Mouse (Mus musculus) limb, embryonic 14.5 days (tissue): ENCODE results near the gene Cxcr1. TPM values are rescaled to one million over a fixed set of nuclear protein-coding genes. Genes with fewer than 3 reads are reported as not detected.

Source experiments
- ATAC-seq: fragments of 200-750 bp; cut with Nextera tagmentation; 2 replicates; pipeline ENCODE4 v1.8.0; 2017; ENCODE audit warnings: low read depth, moderate number of reproducible peaks, moderate TSS enrichment; ENCODE audit not compliant: low FRiP score
- DNase-seq: peaks from one replicate; pipeline ENCODE4 v3.0.0-alpha.2; 2015; ENCODE audit warnings: low spot score
- H3K27ac ChIP-seq: fragments of 300-500 bp; sonication (generic); replicated peaks from 2 replicates; pipeline ENCODE4 v1.5.1; 2014; ENCODE audit warnings: low read depth, mild to moderate bottlenecking, low read length, moderate library complexity, mixed read lengths
- H3K27me3 ChIP-seq: fragments of 300-500 bp; sonication (generic); 2 replicates; pipeline ENCODE4 v1.6.1; 2014; ENCODE audit warnings: low read length, mixed read lengths; ENCODE audit not compliant: control insufficient read depth, insufficient read depth
- H3K36me3 ChIP-seq: fragments of 300-500 bp; sonication (generic); 2 replicates; pipeline ENCODE4 v1.6.1; 2014; ENCODE audit warnings: mild to moderate bottlenecking, low read length, moderate library complexity, mixed read lengths; ENCODE audit not compliant: control insufficient read depth, insufficient read depth
- H3K4me1 ChIP-seq: fragments of 300-500 bp; sonication (generic); 2 replicates; pipeline ENCODE4 v1.6.1; 2014; ENCODE audit warnings: antibody characterized with exemption, low read length, mixed read lengths; ENCODE audit not compliant: control insufficient read depth, insufficient read depth
- H3K4me2 ChIP-seq: fragments of 300-500 bp; sonication (generic); replicated peaks from 2 replicates; pipeline ENCODE4 v1.6.1; 2014; ENCODE audit warnings: low read depth, mild to moderate bottlenecking, low read length, moderate library complexity; ENCODE audit not compliant: severe bottlenecking
- H3K4me3 ChIP-seq: fragments of 300-500 bp; sonication (generic); replicated peaks from 2 replicates; pipeline ENCODE4 v1.5.1; 2014; ENCODE audit warnings: low read length
- H3K9ac ChIP-seq: fragments of 300-500 bp; sonication (generic); 2 replicates; pipeline ENCODE4 v1.6.1; 2014; ENCODE audit warnings: mild to moderate bottlenecking, low read depth, low read length, moderate library complexity; ENCODE audit not compliant: severe bottlenecking
- H3K9me3 ChIP-seq: fragments of 300-500 bp; sonication (generic); 2 replicates; pipeline ENCODE4 v1.6.1; 2016; ENCODE audit warnings: low read length; ENCODE audit not compliant: control insufficient read depth
- POLR2A ChIP-seq: fragments of 200-500 bp; IDR thresholded peaks from 2 replicates; pipeline ENCODE4 v1.8.0; 2012; ENCODE audit warnings: inconsistent platforms, mild to moderate bottlenecking, moderate library complexity, borderline replicate concordance; ENCODE audit not compliant: insufficient read depth, insufficient read length; ENCODE audit errors: extremely low read depth
- WGBS: fragments of 180-500 bp; shearing (Covaris S2); extraction: QIAGEN DNeasy Blood & Tissue Kit; methylation state at CpG from one replicate; pipeline ENCODE4 v1.1.7; 2014; 5-methylcytosine and 5-hydroxymethylcytosine counted together
- polyA plus RNA-seq, 2 experiments: library from polyadenylated mRNA; depleted of rRNA in 1 of 2; stranded (reverse) in 1 of 2; unstranded in 1 of 2; fragments of >200 nt; fragmentation: Nextera tagmentation in 1 of 2; extraction: Ambion mirVana in 1 of 2; gene quantifications; 2 replicates each; pipeline versions ENCODE4 v1.2.1 to v1.2.3; 2012 to 2014

The Cxcr1 gene
- polyA plus RNA-seq, 2 experiments: not detected

DNA sequence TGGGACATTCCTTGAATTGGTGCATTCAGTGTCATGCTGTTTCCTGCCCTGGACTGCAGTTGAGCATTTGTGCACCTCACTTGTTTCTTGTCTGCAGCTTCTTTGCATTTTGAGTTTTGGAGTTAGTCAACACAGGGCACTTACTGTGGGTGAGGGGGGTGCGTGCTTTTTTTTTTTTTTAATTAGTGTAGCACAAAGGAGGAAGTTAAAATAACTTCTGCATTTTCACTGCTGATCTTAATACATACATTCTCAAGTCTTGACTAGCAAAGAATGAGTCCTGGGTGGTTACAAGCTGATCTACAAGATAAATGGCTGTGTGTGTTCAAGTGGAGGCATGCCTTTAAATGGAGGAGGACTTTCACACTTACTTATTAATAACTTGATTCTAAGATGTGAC, 43.7 kb upstream of the Cxcr1 start:
- H3K27ac ChIP-seq: no peak overlapping the region

GRCm38 (mm10) chr1:74237671-74238070, 43.2 kb upstream of the Cxcr1 start:
- no peak for ATAC-seq
- H3K36me3 ChIP-seq: peaks cover 4% of the 10 kb centered on the region; the same call in 1 of the 2 replicates
- H3K27me3 ChIP-seq: no peaks in the 10 kb centered on the region
- peak overlapping the region; percentile 74 for H3K4me2 ChIP-seq
- 30% methylated on average over 5 of the region's 5 CpGs for WGBS
- no peak for TF ChIP-seq POLR2A
- peak overlapping the region; percentile 99 for H3K4me3 ChIP-seq
- no peaks in the 10 kb centered on the region for H3K9me3 ChIP-seq
- peaks cover 20% of the 10 kb centered on the region for H3K4me1 ChIP-seq
- H3K9ac ChIP-seq: peak overlapping the region; percentile 89
- DNase-seq: no peak
- H3K27ac ChIP-seq: no peak overlapping the region

More for the DNA sequence above, 43.7 kb upstream of the Cxcr1 start:
- WGBS: 77% methylated on average over 1 of the region's 1 CpGs
- Histone ChIP-seq H3K27me3 (no peaks in the 10 kb centered on the region), H3K4me1 (peaks cover 20% of the 10 kb centered on the region), H3K36me3 (peaks cover 4% of the 10 kb centered on the region; the same call in 1 of the 2 replicates), H3K4me2 (peak overlapping the region; percentile 74), H3K9ac (peak overlapping the region; percentile 89; the same call in 1 of the 2 replicates), H3K4me3 (peak overlapping the region; percentile 99), H3K9me3 (no peaks in the 10 kb centered on the region)
- TF ChIP-seq POLR2A: no peak
- ATAC-seq (no peak), DNase-seq (no peak)

DNA sequence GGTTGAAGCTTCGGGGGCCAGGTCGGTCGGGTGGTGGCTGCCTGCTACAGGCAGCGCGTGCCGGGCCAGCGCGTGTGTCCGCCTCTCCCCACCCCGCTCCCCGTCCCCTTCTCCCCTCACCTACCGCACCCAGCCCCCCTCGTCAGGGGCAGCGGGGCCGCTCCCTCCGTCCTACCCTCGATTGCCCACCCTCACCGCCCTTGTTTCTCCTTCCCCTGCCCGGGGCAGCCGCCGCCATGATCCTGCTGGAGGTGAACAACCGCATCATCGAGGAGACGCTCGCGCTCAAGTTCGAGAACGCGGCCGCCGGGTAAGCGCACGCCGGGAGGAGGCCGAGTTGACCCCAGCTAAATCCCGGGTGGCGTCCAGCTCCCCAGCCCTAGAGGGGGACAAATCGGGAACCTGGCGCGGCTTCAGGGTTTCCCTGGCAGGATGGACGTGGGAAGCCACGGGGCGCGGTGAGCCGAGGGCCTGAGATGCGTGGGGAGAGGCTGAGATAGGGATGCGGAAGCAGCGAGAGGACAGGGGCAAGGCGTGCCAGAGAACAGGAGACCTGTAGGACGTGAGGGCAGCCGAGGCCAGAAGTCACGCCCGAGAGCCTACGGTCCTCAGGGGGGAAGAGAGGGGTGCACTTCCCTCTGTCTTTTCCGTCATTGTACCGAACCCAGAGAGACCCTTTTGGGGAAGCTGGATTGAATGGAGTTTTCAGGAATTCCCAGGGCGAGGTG, 42.3 kb upstream of the Cxcr1 start:
- peak overlapping the region; percentile 89 for H3K9ac ChIP-seq
- no peaks in the 10 kb centered on the region for H3K9me3 ChIP-seq
- ATAC-seq: 0 out of 2 replicates have a peak, but pooled peaks have one; percentile 12
- peak overlapping the region; percentile 81 for H3K27ac ChIP-seq
- H3K4me2 ChIP-seq: peak overlapping the region; percentile 74
- peaks cover 20% of the 10 kb centered on the region for H3K4me1 ChIP-seq
- no peak for TF ChIP-seq POLR2A
- H3K4me3 ChIP-seq: peak overlapping the region; percentile 99
- peaks cover 4% of the 10 kb centered on the region; the same call in 1 of the 2 replicates for H3K36me3 ChIP-seq
- under 1% methylated on average over 41 of the region's 57 CpGs for WGBS
- H3K27me3 ChIP-seq: no peaks in the 10 kb centered on the region
- no peak for DNase-seq

- H3K27me3 ChIP-seq: no peaks in the 10 kb centered on the region
- peaks cover 2% of the 10 kb centered on the region; the same call in 1 of the 2 replicates for H3K36me3 ChIP-seq
- peak within 1 kb of the TSS; percentile 99 for H3K4me3 ChIP-seq
- DNase-seq: peak; percentile 91
- H3K4me2 ChIP-seq: peak within 1 kb of the TSS; percentile 74
- no peaks in the 10 kb centered on the region for H3K9me3 ChIP-seq
- peak; percentile 95 for ATAC-seq
- peaks cover 20% of the 10 kb centered on the region for H3K4me1 ChIP-seq
- peak; percentile 66; the same call in 1 of the 2 replicates for TF ChIP-seq POLR2A
- H3K27ac ChIP-seq: peak within 1 kb of the TSS; percentile 81
- peak within 1 kb of the TSS; percentile 89 for H3K9ac ChIP-seq
- WGBS: 2% methylated on average over 45 of the region's 55 CpGs
Observed at GRCm38 (mm10) chr1:74235938-74236589, 41.6 kb upstream of the Cxcr1 start, which contains the start of gene Arpc2. Gene Arpc2 (plus strand): TSS chr1:74236084.

- H3K9ac ChIP-seq: no peak overlapping the region
- no peak for TF ChIP-seq POLR2A
- DNase-seq: no peak
- no peaks in the 10 kb centered on the region for H3K36me3 ChIP-seq
- H3K4me2 ChIP-seq: no peak overlapping the region
- no peak overlapping the region for H3K27ac ChIP-seq
- no CpG with 5 or more reads among the region's 1 CpGs for WGBS
- no peaks in the 10 kb centered on the region for H3K27me3 ChIP-seq
- no peaks in the 10 kb centered on the region for H3K9me3 ChIP-seq
- no peak overlapping the region for H3K4me3 ChIP-seq
- H3K4me1 ChIP-seq: no peaks in the 10 kb centered on the region
- ATAC-seq: no peak
Observed at GRCm38 (mm10) chr1:74230992-74231391, 36.6 kb upstream of the Cxcr1 start.
